Mouse (Mus musculus) left cerebral cortex, postnatal 14 days (tissue): Measurements from ENCODE around the gene Olfr1200. TPM values are rescaled to one million over a fixed set of nuclear protein-coding genes. Genes with fewer than 3 reads are reported as not detected.

ENCODE experiments used
- DNase-seq, 2 experiments: peaks; one replicate each; pipeline ENCODE4 v3.0.0; 2021 to 2022; ENCODE audit warnings: low spot score in 2 of 2, mixed read lengths in 1 of 2
- intact Hi-C: fragments of 180-260 bp; cut with DNase I; formaldehyde crosslinking; loops from one replicate; pipeline ENCODE4 v1.15.1; 2025
- long read RNA-seq, 2 experiments: library from polyadenylated mRNA; stranded (forward); transcript quantifications; one replicate each; pipeline ENCODE4 v2.0.0; 2021
- total RNA-seq, 2 experiments: library from RNA; stranded (reverse); gene quantifications; 2 replicates each; pipeline ENCODE4 v1.2.3; 2021

Olfr1200 gene
- not detected for total RNA-seq
- long read RNA-seq, experiment 1 = 0 reads
- long read RNA-seq, experiment 2 = 0 reads

DNA sequence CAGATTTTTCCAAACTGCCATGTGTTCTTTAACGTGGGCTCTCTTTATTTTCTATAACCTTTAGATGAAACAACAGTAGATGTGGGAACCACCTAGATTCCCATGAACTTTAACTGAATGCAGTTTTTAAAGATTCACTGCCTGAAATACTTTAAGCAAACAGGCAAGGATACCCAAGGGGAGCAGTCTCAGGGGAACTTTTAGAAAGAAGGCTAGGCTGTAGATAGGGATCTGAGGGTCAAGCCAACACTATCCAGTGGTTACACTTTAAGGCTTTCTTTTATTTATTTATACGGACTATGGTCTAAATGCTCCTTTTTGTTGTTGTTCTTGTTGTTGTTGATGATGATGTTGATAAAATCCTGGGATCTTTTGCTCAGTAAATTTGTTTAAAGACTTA is at the start of gene Olfr1200:
TSS of gene Olfr1200 (minus strand) at position 101 of the 400 bp plus-strand sequence.
- no peak for DNase-seq
- intact Hi-C loops = no loop called here

DNA sequence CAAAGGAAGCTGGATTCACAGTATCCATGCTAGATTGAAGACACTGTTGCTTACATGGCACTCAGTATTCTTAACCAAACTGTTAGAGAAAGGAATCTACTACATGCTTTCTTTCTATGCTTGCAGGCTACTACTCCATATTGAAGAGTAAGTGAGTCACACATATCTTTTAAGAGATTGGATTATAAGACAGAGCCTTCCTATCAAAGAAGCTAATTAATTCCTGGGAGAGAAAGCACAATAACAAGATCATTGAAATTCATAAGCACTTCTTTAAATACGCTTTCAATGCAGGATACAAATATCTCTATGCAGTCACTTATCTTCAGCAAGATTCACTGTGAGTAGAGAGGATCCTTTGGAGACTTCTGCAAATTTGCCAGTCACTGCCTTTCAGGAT is 43.9 kb upstream of the Olfr1200 start, which contains the start of gene Olfr1202:
TSS of gene Olfr1202 (plus strand) at position 301 of the 400 bp plus-strand sequence.
- intact Hi-C loops = no loop called here
- DNase-seq = no peak

DNA sequence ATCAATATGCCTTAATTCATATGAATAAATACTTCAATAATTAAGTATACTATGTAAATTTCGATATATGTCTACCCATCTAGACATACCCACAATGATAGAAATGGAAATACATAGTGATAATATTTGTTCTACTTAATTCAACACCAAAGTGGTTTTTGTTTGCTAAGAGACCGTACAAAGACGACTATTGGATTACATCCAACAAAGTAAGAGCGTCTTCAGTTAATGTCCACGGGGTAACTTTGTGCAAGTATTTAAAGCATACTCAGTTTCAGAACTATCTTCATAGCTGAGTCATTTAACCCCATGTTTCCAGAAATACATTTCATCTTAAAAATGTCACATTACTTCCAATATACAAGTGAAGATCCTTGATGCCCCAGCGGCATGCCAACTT is 22.4 kb upstream of the Olfr1200 start, which contains the start of gene Olfr1201:
TSS of gene Olfr1201 (plus strand) at position 301 of the 400 bp plus-strand sequence.
- no peak for DNase-seq

DNA sequence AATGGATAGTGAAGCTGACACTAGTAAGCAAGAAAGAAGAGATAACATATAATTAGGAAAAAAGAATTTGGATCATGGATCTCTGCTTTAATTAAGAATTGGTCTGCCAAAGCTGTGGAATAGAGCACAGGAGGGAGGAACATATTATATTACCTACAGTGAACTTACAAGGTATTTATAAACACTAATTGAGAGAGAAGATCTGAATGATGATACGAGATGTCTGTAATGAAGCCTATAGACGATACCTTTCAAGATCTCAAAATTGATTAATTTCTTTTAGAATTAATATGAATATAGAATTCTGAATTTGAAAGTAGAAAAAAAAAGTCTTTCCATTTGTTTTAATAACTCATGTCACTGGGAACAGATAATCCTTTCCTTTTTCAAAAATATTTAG is 9.9 kb downstream of the Olfr1200 start, which contains the start of gene Olfr1199:
TSS of gene Olfr1199 (minus strand) at position 101 of the 400 bp plus-strand sequence.
- DNase-seq = no peak
- intact Hi-C loops = no loop called here

More for the DNA sequence above, 22.4 kb upstream of the Olfr1200 start, which contains the start of gene Olfr1201:
- intact Hi-C loops = no loop called here

DNA sequence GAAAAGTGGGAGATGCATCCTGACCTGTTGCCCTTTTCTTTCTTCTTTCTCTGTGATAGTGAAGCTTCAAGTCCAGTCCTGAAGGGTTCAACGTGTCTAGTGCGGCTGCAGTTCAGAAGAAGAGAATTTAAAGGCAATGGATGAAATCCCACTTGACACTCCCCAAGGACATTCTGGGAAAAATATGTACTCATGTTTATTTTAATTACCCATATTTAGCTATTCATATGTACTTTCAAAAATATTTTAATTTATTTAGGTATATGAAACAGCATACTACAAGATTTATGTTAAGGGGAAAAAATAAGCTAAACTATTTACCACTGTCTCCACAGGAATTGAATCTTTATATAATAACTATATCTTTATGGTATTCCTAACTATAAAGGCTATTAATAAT is 19.0 kb downstream of the Olfr1200 start, which contains the start of gene Olfr1198:
TSS of gene Olfr1198 (minus strand) at position 101 of the 400 bp plus-strand sequence.
- intact Hi-C loops = no loop called here
- no peak for DNase-seq

DNA sequence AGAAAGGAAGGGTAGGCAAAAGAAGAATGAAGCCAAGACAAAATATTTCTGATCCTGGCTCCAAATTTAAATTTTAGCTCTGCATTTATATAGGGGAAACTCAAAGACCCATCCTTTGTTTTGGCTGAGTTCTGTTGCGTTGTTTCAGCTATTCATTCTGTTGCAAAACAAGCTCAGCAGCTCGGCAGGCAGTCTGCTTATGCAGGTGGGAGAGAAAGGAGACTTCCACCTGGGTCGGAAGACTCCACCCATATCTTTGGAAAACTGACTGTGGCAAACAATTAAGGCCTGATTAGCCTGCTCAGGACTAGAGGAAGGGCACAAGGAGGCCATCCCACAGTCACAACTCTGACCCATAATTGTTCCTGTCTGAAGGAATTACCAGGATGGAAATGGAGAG is 26.9 kb downstream of the Olfr1200 start:
- intact Hi-C loops = no loop called here
- no peak for DNase-seq

DNA sequence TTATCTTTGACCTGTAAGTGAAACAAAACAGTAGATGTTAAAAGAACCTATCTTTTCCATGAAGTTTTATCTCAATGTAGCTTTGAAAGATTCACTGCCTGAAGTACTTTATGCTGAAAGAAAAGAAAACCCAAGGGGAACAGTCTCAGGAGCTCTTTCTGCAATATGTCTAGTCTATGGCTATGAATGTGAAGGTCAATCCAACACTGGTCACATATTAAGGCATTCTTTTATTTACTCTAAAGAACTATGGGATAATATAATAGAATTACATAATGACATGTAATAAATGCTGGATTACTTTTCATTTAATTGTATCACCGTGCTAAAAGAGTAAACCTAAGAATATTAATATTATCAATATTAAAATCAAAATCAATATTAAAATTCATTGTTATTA is 38.0 kb downstream of the Olfr1200 start, which contains the start of gene Olfr1197:
TSS of gene Olfr1197 (minus strand) at position 101 of the 400 bp plus-strand sequence.
- DNase-seq = no peak
- intact Hi-C loops = no loop called here

Other genes with a start within 250 kb of the Olfr1200 start
- not detected for gene Olfr1188, start 213.6 kb downstream of the Olfr1200 start, total RNA-seq
- gene Olfr1189, start 184.0 kb downstream of the Olfr1200 start, total RNA-seq = not detected
- not detected for gene Olfr1191-ps1, start 129.9 kb downstream of the Olfr1200 start, total RNA-seq
- gene Olfr1192-ps1, start 122.0 kb downstream of the Olfr1200 start, total RNA-seq = not detected
- not detected for gene Olfr1193, start 94.9 kb downstream of the Olfr1200 start, total RNA-seq
- gene Olfr1195, start 81.3 kb downstream of the Olfr1200 start, total RNA-seq = not detected
- gene Olfr1196, start 65.9 kb downstream of the Olfr1200 start, total RNA-seq = not detected
- gene Olfr1197, start 38.1 kb downstream of the Olfr1200 start, total RNA-seq = not detected
- not detected for gene Olfr1198, start 19.1 kb downstream of the Olfr1200 start, total RNA-seq
- gene Olfr1199, start 10.0 kb downstream of the Olfr1200 start, total RNA-seq = not detected
- not detected for gene Olfr1201, start 22.5 kb upstream of the Olfr1200 start, total RNA-seq
- gene Olfr1202, start 44.0 kb upstream of the Olfr1200 start, total RNA-seq = not detected
- gene Olfr1205, start 59.2 kb upstream of the Olfr1200 start, total RNA-seq = not detected
- not detected for gene Olfr1204, start 78.8 kb upstream of the Olfr1200 start, total RNA-seq
- gene Olfr1206, start 92.7 kb upstream of the Olfr1200 start, total RNA-seq = not detected
- not detected for gene Olfr1208, start 131.8 kb upstream of the Olfr1200 start, total RNA-seq
- not detected for gene Olfr1209, start 144.7 kb upstream of the Olfr1200 start, total RNA-seq
- gene Olfr1211, start 167.6 kb upstream of the Olfr1200 start, total RNA-seq = not detected
- gene Olfr1212, start 183.5 kb upstream of the Olfr1200 start, total RNA-seq = not detected
- not detected for gene Gm13762, start 209.8 kb upstream of the Olfr1200 start, total RNA-seq
- gene Olfr1214, start 222.2 kb upstream of the Olfr1200 start, total RNA-seq = not detected
- gene Olfr1215, start 236.5 kb upstream of the Olfr1200 start, total RNA-seq = not detected
- gene Olfr1216, start 247.9 kb upstream of the Olfr1200 start, total RNA-seq = not detected